Mouse (Mus musculus) stomach, postnatal 0 days (tissue): ENCODE results near the gene Dnah8.
"Not testable (repeated sequence)": the region's sequence is repeated elsewhere in the genome, so short reads cannot be mapped to it uniquely, and the experiment has no call there.

Experiments used
- CTCF ChIP-seq: IDR thresholded peaks from 2 replicates; pipeline ENCODE4 v1.5.1; 2016; ENCODE audit warnings: antibody characterized with exemption, low read depth, mild to moderate bottlenecking, moderate library complexity
- EP300 ChIP-seq: optimal IDR thresholded peaks from 2 replicates; pipeline ENCODE3; 2016; ENCODE audit warnings: antibody characterized with exemption

DNA sequence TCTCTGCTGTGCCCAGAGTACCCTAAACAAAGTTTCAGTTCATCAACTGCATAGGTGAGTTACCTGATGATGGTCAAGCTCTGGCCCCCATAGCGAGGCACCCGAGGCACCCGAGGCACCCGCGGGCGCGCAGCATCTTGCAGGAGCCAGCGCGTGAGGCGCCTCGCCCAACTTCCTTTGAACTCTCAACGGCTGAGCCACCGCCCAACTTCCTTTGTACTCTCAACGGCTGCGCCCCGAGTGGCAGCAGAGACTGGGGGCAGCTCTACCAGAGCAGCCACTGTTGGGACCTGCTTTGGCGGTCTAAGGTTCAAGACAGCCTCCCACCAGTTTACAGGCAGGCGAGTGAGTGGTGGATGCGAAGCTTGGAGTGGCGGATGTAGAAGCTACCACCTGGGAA, 2.6 kb downstream of the Dnah8 start, which contains the start of gene Glo1:
- TF ChIP-seq CTCF, EP300: not testable (repeated sequence)
